Mouse (Mus musculus) gastrocnemius, adult 2 months (tissue): ENCODE measurements at regions not wholly inside any gene's neighbourhood (a gene's known extent, or its start where the extent isn't known, plus 50 kb on each side); places are given as distances from the start of the nearest gene placed in this dataset.
A peak's percentile ranks its signal among the peaks of the same experiment; 100 is the strongest.

Source experiments
- DNase-seq: peaks from one replicate; pipeline ENCODE4 v3.0.0; 2022
- H3K27ac ChIP-seq: fragments of 200-600 bp; 2 replicates; pipeline ENCODE4 v1.8.1; 2022; ENCODE audit warnings: mild to moderate bottlenecking
- H3K4me3 ChIP-seq: fragments of 200-600 bp; 2 replicates; pipeline ENCODE4 v1.8.1; 2022; ENCODE audit warnings: mild to moderate bottlenecking, moderate library complexity
- CTCF ChIP-seq: fragments of 200-600 bp; IDR thresholded peaks from 2 replicates; pipeline ENCODE4 v1.8.1; 2022; ENCODE audit warnings: antibody characterized with exemption, mild to moderate bottlenecking, moderate library complexity
- intact Hi-C: fragments of 180-260 bp; cut with DNase I; formaldehyde crosslinking; loops from one replicate; pipeline ENCODE4 v1.15.1; 2025

- Histone ChIP-seq H3K4me3 (no peak overlapping the region), H3K27ac (no peak overlapping the region)
- DNase-seq: no peak
- no peak for TF ChIP-seq CTCF
- intact Hi-C loops: no loop called here
These were observed 85.4 kb upstream of the Gm34302 start for GRCm38 (mm10) chr3:63569004-63569596.

GRCm38 (mm10) chr3:63567726-63568125 is 84.0 kb upstream of the Gm34302 start:
- Histone ChIP-seq H3K4me3 (no peak overlapping the region), H3K27ac (no peak overlapping the region)
- no peak for TF ChIP-seq CTCF
- intact Hi-C loops: no loop called here
- no peak for DNase-seq

GRCm38 (mm10) chr3:63563057-63563456 is 79.4 kb upstream of the Gm34302 start:
- no peak overlapping the region for H3K27ac ChIP-seq
- intact Hi-C loops: no loop called here

GRCm38 (mm10) chr3:63562532-63562931 is 78.9 kb upstream of the Gm34302 start:
- intact Hi-C loops: no loop called here
- TF ChIP-seq CTCF: no peak
- H3K27ac ChIP-seq: no peak overlapping the region
- H3K4me3 ChIP-seq: no peak overlapping the region
- no peak for DNase-seq

More at GRCm38 (mm10) chr3:63563057-63563456, 79.4 kb upstream of the Gm34302 start:
- no peak overlapping the region for H3K4me3 ChIP-seq
- no peak for TF ChIP-seq CTCF
- DNase-seq: no peak

- no peak overlapping the region for H3K4me3 ChIP-seq
- no peak overlapping the region for H3K27ac ChIP-seq
- intact Hi-C loops: no loop called here
- TF ChIP-seq CTCF: no peak
- no peak for DNase-seq
These were observed 77.1 kb upstream of the Gm34302 start for GRCm38 (mm10) chr3:63560745-63561151.

- intact Hi-C loops: loop anchor here (5.0 kb wide), 1 partner anchor 376 kb away; no protein-coding TSS in a partner anchor
These were observed 73.1 kb upstream of the Gm34302 start for GRCm38 (mm10) chr3:63556741-63557140.

GRCm38 (mm10) chr3:63554872-63555271 is 71.2 kb upstream of the Gm34302 start:
- Histone ChIP-seq H3K4me3 (no peak overlapping the region), H3K27ac (no peak overlapping the region)
- intact Hi-C loops: loop anchor here (5.0 kb wide), 2 partner anchors 312 to 377 kb away; no protein-coding TSS in a partner anchor
- no peak for DNase-seq
- TF ChIP-seq CTCF: peak; percentile 72

More at GRCm38 (mm10) chr3:63556741-63557140, 73.1 kb upstream of the Gm34302 start:
- Histone ChIP-seq H3K4me3 (no peak overlapping the region), H3K27ac (no peak overlapping the region)
- no peak for TF ChIP-seq CTCF
- no peak for DNase-seq

- intact Hi-C loops: loop anchor here (5.0 kb wide), 1 partner anchor 314 kb away; no protein-coding TSS in a partner anchor
- Histone ChIP-seq H3K4me3 (no peak overlapping the region), H3K27ac (no peak overlapping the region)
- no peak for DNase-seq
- TF ChIP-seq CTCF: no peak
These were observed 69.7 kb upstream of the Gm34302 start for GRCm38 (mm10) chr3:63553426-63553825.

- no peak overlapping the region for H3K27ac ChIP-seq
- TF ChIP-seq CTCF: no peak
- no peak overlapping the region for H3K4me3 ChIP-seq
- DNase-seq: no peak
- intact Hi-C loops: loop anchor here (5.0 kb wide), 1 partner anchor 316 kb away; no protein-coding TSS in a partner anchor
These were observed 68.0 kb upstream of the Gm34302 start for GRCm38 (mm10) chr3:63551661-63552060.

- DNase-seq: no peak
- intact Hi-C loops: no loop called here
- Histone ChIP-seq H3K4me3 (no peak overlapping the region), H3K27ac (no peak overlapping the region)
- no peak for TF ChIP-seq CTCF
These were observed 59.1 kb upstream of the Gm34302 start for GRCm38 (mm10) chr3:63542638-63543408.

- TF ChIP-seq CTCF: peak; percentile 21; the same call in 1 of the 2 replicates
- Histone ChIP-seq H3K4me3 (no peak overlapping the region), H3K27ac (no peak overlapping the region)
- DNase-seq: no peak
- intact Hi-C loops: no loop called here
These were observed 55.2 kb upstream of the Gm34302 start for GRCm38 (mm10) chr3:63538881-63539280.

- Histone ChIP-seq H3K27ac (no peak overlapping the region), H3K4me3 (no peak overlapping the region)
- DNase-seq: no peak
- intact Hi-C loops: no loop called here
- TF ChIP-seq CTCF: no peak
These were observed 50.5 kb upstream of the Gm34302 start for GRCm38 (mm10) chr3:63534141-63534540.
